Mouse (Mus musculus) adrenal gland, postnatal 10 days (tissue): ENCODE results near the gene Ccdc141. TPM values are rescaled to one million over a fixed set of nuclear protein-coding genes. Genes with fewer than 3 reads are reported as not detected.

Source experiments
- DNase-seq: peaks from one replicate; pipeline ENCODE4 v3.0.0; 2021; ENCODE audit warnings: mixed read lengths
- microRNA-seq: library from miRNA; unstranded; fragments of <30 nt; microRNA quantifications from one replicate; pipeline ENCODE4 v1.2.0, GENCODE M21; 2021
- total RNA-seq, 2 experiments: library from RNA; stranded (reverse); gene quantifications; 2 replicates each; pipeline ENCODE4 v1.2.3; 2021

Ccdc141 gene
- total RNA-seq, 2 experiments from 2014 or later = 12.4 to 13.1 TPM

DNA sequence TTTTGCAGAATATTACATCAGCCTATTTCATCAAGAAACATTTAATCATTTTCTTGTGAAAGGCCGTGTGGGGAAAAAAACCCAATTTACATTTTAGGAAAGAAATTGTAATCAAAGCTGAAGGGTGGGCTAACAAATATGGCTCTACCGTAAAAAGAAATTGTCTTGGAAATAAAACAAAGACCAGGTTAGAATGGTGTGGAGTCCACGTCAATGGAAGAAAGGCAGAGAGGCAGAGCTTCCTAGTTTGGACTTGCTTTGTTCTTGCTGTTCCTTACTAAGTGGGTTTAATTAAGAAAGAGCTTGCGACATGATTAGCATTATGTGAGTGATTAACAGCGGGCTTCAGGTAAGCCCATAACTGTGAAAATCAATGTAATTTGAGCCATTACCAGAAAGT lies 199.4 kb downstream of the Ccdc141 start:
- no peak for DNase-seq

GRCm38 (mm10) chr2:76970669-76971068 lies 199.8 kb downstream of the Ccdc141 start:
- no peak for DNase-seq

- DNase-seq = no peak
These were observed 200.2 kb downstream of the Ccdc141 start for GRCm38 (mm10) chr2:76970204-76970603.

- DNase-seq = no peak
These were observed 200.8 kb downstream of the Ccdc141 start for GRCm38 (mm10) chr2:76969637-76970036.

GRCm38 (mm10) chr2:76968919-76969318 lies 201.5 kb downstream of the Ccdc141 start:
- DNase-seq = peak; percentile 87

- no peak for DNase-seq
These were observed 203.9 kb downstream of the Ccdc141 start for GRCm38 (mm10) chr2:76966582-76966981.

- DNase-seq = no peak
These were observed 204.4 kb downstream of the Ccdc141 start for GRCm38 (mm10) chr2:76966013-76966412.

- DNase-seq = no peak
These were observed 204.9 kb downstream of the Ccdc141 start for GRCm38 (mm10) chr2:76965542-76965941.

GRCm38 (mm10) chr2:76962045-76962432 lies 208.4 kb downstream of the Ccdc141 start:
- DNase-seq = no peak

DNA sequence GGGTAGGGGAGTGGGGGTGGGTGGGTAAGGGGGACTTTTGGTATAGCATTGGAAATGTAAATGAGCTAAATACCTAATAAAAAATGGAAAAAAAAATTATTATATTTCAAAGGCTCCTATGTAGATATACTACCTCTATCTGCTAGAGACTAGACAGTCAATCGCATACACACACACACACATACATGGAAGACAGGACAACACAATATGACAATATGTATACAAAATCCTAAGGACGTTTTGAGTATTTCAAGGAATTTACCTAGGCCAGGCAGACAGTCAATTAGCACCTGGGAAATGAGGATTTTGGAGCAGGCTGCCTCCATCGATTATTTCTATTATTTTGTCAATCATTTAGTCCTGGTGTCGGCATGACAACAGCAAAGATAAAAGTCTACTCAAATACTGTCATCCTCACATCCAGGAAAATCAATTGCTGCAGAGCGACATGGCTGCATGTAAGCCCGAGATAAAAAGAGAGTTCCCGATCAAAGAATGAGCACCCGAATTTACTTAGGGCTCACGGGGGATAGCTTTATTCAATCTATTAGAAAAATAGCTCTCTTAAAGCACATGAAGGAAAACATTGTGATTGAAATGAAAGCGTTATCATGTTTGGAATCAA lies 208.9 kb downstream of the Ccdc141 start:
- no peak for DNase-seq

Small RNAs within 50 kb of the gene (microRNA-seq; reads per million reads assigned to microRNA genes)
- not detected for gene Gm44360

Other genes with a start within 250 kb of the Ccdc141 start
- 100 to 1,000 TPM in 1 of 2 experiments, 10 to 100 TPM in 1; 87.1 to 370 TPM for gene Ttn, start 188.1 kb downstream of the Ccdc141 start, total RNA-seq
- 10 to 100 TPM; 15.9 to 19.3 TPM for gene Sestd1, start 110.0 kb upstream of the Ccdc141 start, total RNA-seq